Mouse (Mus musculus): ENCODE data around the gene B230118H07Rik. TPM values are rescaled to one million over a fixed set of nuclear protein-coding genes. Genes with fewer than 3 reads are reported as not detected.

Gene B230118H07Rik
- polyA plus RNA-seq, 1 experiment = 0.46 TPM

- no peak overlapping the region for H3K27ac ChIP-seq (ENCODE audit: insufficient read depth, low read depth, low read length)
- WGBS = 67% methylated on average over 7 of the region's 7 CpGs
These were observed 27.7 kb downstream of the B230118H07Rik start for GRCm38 (mm10) chr2:101621611-101622010.

DNA sequence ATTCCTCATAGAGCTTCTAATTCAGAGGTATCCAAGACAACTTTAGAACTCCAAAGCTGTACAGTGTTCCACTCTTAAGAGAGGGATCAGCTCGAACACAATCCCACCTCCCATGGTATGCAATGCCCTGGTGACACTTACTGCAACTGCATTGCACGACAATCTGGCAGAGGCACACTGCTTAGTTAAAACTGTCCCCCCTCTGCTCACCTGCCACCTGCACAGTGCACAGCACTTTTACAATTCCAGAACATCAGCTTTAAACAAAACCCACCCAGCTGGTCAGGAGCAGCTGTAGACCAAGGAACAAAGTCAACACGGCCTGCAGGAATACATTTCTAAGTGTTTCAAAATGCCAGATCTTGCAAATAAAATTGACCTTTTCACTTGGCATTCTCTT is 28.4 kb downstream of the B230118H07Rik start:
- WGBS = 55% methylated on average over 3 of the region's 3 CpGs
- no peak overlapping the region for H3K27ac ChIP-seq (ENCODE audit: insufficient read depth, low read depth, low read length)
- no peaks in the 10 kb centered on the region for H3K36me3 ChIP-seq (ENCODE audit: control insufficient read depth, insufficient read depth, low read length)
- no peak overlapping the region for H3K4me3 ChIP-seq (ENCODE audit: low read depth, low read length)
- no peaks in the 10 kb centered on the region; the same call in 1 of the 2 replicates for H3K27me3 ChIP-seq (ENCODE audit: control insufficient read depth, insufficient read depth, low read length)
- H3K4me1 ChIP-seq (ENCODE audit: control insufficient read depth, insufficient read depth, insufficient read length, low read length) = no peaks in the 10 kb centered on the region
- TF ChIP-seq CTCF (IDR thresholded peaks at IDR 0.05; ENCODE audit: extremely low read depth, insufficient read length, insufficient replicate concordance, low read depth, low read length) = no peak
- TF ChIP-seq POLR2A (IDR thresholded peaks at IDR 0.05; ENCODE audit: low read depth, low read length) = no peak

More at GRCm38 (mm10) chr2:101621611-101622010, 27.7 kb downstream of the B230118H07Rik start:
- TF ChIP-seq CTCF (IDR thresholded peaks at IDR 0.05; ENCODE audit: extremely low read depth, insufficient read length, insufficient replicate concordance, low read depth, low read length) (no peak), POLR2A (IDR thresholded peaks at IDR 0.05; ENCODE audit: low read depth, low read length) (no peak)
- Histone ChIP-seq H3K4me1 (ENCODE audit: control insufficient read depth, insufficient read depth, insufficient read length, low read length) (no peaks in the 10 kb centered on the region), H3K4me3 (ENCODE audit: low read depth, low read length) (no peak overlapping the region), H3K27me3 (ENCODE audit: control insufficient read depth, insufficient read depth, low read length) (no peaks in the 10 kb centered on the region; the same call in 1 of the 2 replicates), H3K36me3 (ENCODE audit: control insufficient read depth, insufficient read depth, low read length) (no peaks in the 10 kb centered on the region)

GRCm38 (mm10) chr2:101618373-101618772 is 31.0 kb downstream of the B230118H07Rik start:
- WGBS = 75% methylated on average over 4 of the region's 4 CpGs
- Histone ChIP-seq H3K4me3 (ENCODE audit: low read depth, low read length) (no peak overlapping the region), H3K36me3 (ENCODE audit: control insufficient read depth, insufficient read depth, low read length) (no peaks in the 10 kb centered on the region), H3K27me3 (ENCODE audit: control insufficient read depth, insufficient read depth, low read length) (no peaks in the 10 kb centered on the region; the same call in 1 of the 2 replicates), H3K27ac (ENCODE audit: insufficient read depth, low read depth, low read length) (no peak overlapping the region), H3K4me1 (ENCODE audit: control insufficient read depth, insufficient read depth, insufficient read length, low read length) (no peaks in the 10 kb centered on the region)
- TF ChIP-seq CTCF (IDR thresholded peaks at IDR 0.05; ENCODE audit: extremely low read depth, insufficient read length, insufficient replicate concordance, low read depth, low read length) = no peak
- TF ChIP-seq POLR2A (IDR thresholded peaks at IDR 0.05; ENCODE audit: low read depth, low read length) = no peak

- no peak for TF ChIP-seq CTCF (IDR thresholded peaks at IDR 0.05; ENCODE audit: extremely low read depth, insufficient read length, insufficient replicate concordance, low read depth, low read length)
- TF ChIP-seq POLR2A (IDR thresholded peaks at IDR 0.05; ENCODE audit: low read depth, low read length) = no peak
- Histone ChIP-seq H3K27ac (ENCODE audit: insufficient read depth, low read depth, low read length) (no peak overlapping the region), H3K4me3 (ENCODE audit: low read depth, low read length) (no peak overlapping the region), H3K36me3 (ENCODE audit: control insufficient read depth, insufficient read depth, low read length) (no peaks in the 10 kb centered on the region), H3K4me1 (ENCODE audit: control insufficient read depth, insufficient read depth, insufficient read length, low read length) (no peaks in the 10 kb centered on the region), H3K27me3 (ENCODE audit: control insufficient read depth, insufficient read depth, low read length) (no peaks in the 10 kb centered on the region; the same call in 1 of the 2 replicates)
- 70% methylated on average over 10 of the region's 10 CpGs for WGBS
These were observed 33.6 kb downstream of the B230118H07Rik start for GRCm38 (mm10) chr2:101615464-101616305.

- Histone ChIP-seq H3K27me3 (ENCODE audit: control insufficient read depth, insufficient read depth, low read length) (no peaks in the 10 kb centered on the region), H3K36me3 (ENCODE audit: control insufficient read depth, insufficient read depth, low read length) (no peaks in the 10 kb centered on the region), H3K4me3 (ENCODE audit: low read depth, low read length) (no peak overlapping the region), H3K27ac (ENCODE audit: insufficient read depth, low read depth, low read length) (no peak overlapping the region), H3K4me1 (ENCODE audit: control insufficient read depth, insufficient read depth, insufficient read length, low read length) (no peaks in the 10 kb centered on the region)
- WGBS = 92% methylated on average over 3 of the region's 3 CpGs
- TF ChIP-seq POLR2A (IDR thresholded peaks at IDR 0.05; ENCODE audit: low read depth, low read length) (no peak), CTCF (IDR thresholded peaks at IDR 0.05; ENCODE audit: extremely low read depth, insufficient read length, insufficient replicate concordance, low read depth, low read length) (no peak)
These were observed 38.5 kb downstream of the B230118H07Rik start for GRCm38 (mm10) chr2:101610861-101611260.

DNA sequence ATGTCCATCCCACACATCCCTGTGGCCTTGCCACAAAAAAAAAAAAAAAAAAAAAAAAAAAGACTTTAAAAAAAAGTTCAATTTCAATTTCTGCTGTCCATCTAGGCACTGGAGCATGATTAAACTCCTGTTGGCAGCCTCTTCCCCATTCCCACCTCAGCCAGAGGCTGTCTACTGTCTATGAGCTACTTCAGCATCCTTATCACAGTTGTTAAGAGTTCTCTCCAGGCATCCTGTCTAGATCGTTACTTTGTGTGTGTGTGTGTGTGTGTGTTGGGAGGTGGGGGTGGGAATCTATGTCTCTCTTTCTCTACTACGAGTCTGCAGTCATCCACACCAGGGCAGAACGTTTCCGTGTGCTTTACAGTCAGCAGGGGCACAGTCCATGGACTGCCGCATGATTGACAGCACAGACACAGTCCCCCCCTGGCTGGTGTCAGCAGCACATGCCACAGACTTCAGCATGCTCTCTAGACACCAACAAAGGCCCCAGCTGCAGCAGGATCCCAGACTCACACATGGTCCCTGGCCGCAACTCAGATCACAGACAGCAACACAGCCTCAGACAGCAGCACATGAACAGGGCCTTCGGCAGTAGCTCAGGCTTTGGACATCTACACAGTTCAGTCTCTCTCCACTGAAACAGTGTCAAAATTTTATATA is 41.0 kb downstream of the B230118H07Rik start:
- WGBS = 75% methylated on average over 7 of the region's 7 CpGs
- no peaks in the 10 kb centered on the region for H3K36me3 ChIP-seq (ENCODE audit: control insufficient read depth, insufficient read depth, low read length)
- no peak overlapping the region for H3K27ac ChIP-seq (ENCODE audit: insufficient read depth, low read depth, low read length)
- TF ChIP-seq CTCF (IDR thresholded peaks at IDR 0.05; ENCODE audit: extremely low read depth, insufficient read length, insufficient replicate concordance, low read depth, low read length) = no peak
- no peak for TF ChIP-seq POLR2A (IDR thresholded peaks at IDR 0.05; ENCODE audit: low read depth, low read length)
- no peaks in the 10 kb centered on the region for H3K4me1 ChIP-seq (ENCODE audit: control insufficient read depth, insufficient read depth, insufficient read length, low read length)
- H3K27me3 ChIP-seq (ENCODE audit: control insufficient read depth, insufficient read depth, low read length) = no peaks in the 10 kb centered on the region
- H3K4me3 ChIP-seq (ENCODE audit: low read depth, low read length) = no peak overlapping the region

DNA sequence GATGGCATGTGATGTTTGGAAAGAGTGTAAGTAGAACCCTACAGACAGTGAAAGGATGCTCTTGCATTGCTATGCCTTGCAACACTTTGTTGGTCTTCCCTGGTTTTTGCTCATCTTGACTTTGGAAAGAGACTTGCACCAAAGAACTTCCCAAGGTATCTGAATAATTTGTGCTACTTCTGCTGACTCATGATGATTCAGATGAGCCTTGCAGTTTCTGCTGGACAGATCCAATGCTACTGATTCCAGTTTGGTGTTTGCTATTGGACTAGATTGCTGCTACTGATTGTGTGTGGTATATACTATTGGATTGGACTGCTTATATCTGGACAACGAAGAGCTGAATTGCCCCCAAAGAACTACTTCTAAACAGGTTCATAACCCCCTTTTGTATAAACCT is 46.2 kb downstream of the B230118H07Rik start:
- TF ChIP-seq CTCF (IDR thresholded peaks at IDR 0.05; ENCODE audit: extremely low read depth, insufficient read length, insufficient replicate concordance, low read depth, low read length) = no peak
- WGBS = 83% methylated on average over 1 of the region's 1 CpGs
- no peaks in the 10 kb centered on the region for H3K27me3 ChIP-seq (ENCODE audit: control insufficient read depth, insufficient read depth, low read length)

More for the DNA sequence above, 46.2 kb downstream of the B230118H07Rik start:
- Histone ChIP-seq H3K36me3 (ENCODE audit: control insufficient read depth, insufficient read depth, low read length) (no peaks in the 10 kb centered on the region), H3K27ac (ENCODE audit: insufficient read depth, low read depth, low read length) (no peak overlapping the region), H3K4me3 (ENCODE audit: low read depth, low read length) (no peak overlapping the region), H3K4me1 (ENCODE audit: control insufficient read depth, insufficient read depth, insufficient read length, low read length) (no peaks in the 10 kb centered on the region)
